Mouse (Mus musculus): ENCODE measurements around the gene Ifi211. TPM values are rescaled to one million over a fixed set of nuclear protein-coding genes. Genes with fewer than 3 reads are reported as not detected.
A peak's percentile ranks its signal among the peaks of the same experiment; 100 is the strongest.
"Not testable (repeated sequence)": the region's sequence is repeated elsewhere in the genome, so short reads cannot be mapped to it uniquely, and the experiment has no call there.

The Ifi211 gene
- polyA plus RNA-seq (2021): 2.7 TPM

GRCm38 (mm10) chr1:173912548-173913255 lies at the start of gene Ifi211:
Gene Ifi211, minus strand, starts transcription at chr1:173913046.
- in situ Hi-C loops (cut with MboI; ENCODE audit: low pct_unique_long_range_greater_than_20kb): loop anchor here (5.0 kb wide), 1 partner anchor 145 kb away; the partner anchor contains the start of gene Ifi204
- ATAC-seq (peak; percentile 97), DNase-seq (ENCODE audit: low read depth, low spot score) (peak; percentile 30)
- H3K27me3 ChIP-seq, CTCF ChIA-PET, POLR2A ChIA-PET: not testable (repeated sequence)

- DNase-seq (ENCODE audit: low read depth, low spot score); CTCF ChIA-PET; in situ Hi-C loops (cut with MboI; ENCODE audit: low pct_unique_long_range_greater_than_20kb); POLR2A ChIA-PET; H3K27me3 ChIP-seq; ATAC-seq: not testable (repeated sequence)
These were observed 48.6 kb upstream of the Ifi211 start for GRCm38 (mm10) chr1:173961491-173961890.

DNA sequence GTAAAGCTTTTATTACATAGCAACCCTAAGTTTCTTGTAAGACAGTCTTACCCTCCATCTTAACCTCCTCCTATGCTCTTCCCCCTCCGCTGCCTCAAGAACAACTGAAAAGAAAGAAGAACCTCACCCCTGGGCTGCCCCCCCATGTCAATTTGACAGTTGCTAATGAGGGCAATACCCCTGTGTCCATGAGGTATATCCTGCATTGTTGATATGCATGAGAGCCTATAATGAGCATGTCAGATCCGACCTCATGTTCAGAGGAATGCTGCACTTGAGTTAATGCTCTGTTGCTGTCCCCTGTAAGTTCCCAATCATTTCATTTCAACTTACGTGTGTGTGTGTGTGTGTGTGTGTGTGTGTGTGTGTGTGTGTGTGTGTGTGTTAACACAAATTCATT lies 47.2 kb upstream of the Ifi211 start:
- in situ Hi-C loops (cut with MboI; ENCODE audit: low pct_unique_long_range_greater_than_20kb): loop anchor here (10.0 kb wide), 1 partner anchor 135 kb away; the partner anchor contains the start of gene Olfr427
- ATAC-seq; CTCF ChIA-PET; DNase-seq (ENCODE audit: low read depth, low spot score); POLR2A ChIA-PET; H3K27me3 ChIP-seq: not testable (repeated sequence)

DNA sequence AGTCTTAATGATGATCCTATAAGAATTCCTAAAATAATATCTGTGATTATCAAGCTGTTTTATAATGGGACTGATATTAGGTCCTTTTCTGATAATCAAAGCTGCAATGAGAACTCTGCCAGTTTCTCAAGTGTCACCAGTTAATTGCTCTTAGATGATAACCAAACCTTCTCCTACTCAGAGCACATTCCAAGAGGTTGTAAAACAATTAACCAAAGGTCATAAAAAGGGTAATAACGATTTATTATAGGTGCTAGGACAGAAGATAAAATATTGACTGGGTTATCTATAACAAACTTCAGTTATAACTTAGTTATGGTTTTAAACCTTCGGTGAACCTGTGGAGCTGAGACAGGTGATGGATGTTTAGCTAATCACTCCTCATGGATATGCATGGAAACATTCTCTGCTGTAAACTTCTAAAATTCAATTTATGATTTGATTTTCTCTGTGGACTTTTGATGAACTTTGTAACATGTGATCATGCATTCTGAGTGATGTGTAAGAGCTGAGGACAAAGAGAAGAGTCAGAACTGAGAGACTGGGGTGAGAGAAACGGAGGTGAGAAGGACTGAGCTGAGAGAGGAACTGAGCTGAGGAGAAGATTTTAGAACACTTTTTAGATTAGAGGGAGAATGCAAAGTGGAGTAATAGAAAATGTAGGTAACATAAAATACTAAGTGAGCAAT lies 43.1 kb upstream of the Ifi211 start:
- POLR2A ChIA-PET; ATAC-seq; DNase-seq (ENCODE audit: low read depth, low spot score); H3K27me3 ChIP-seq; CTCF ChIA-PET: not testable (repeated sequence)
- in situ Hi-C loops (cut with MboI; ENCODE audit: low pct_unique_long_range_greater_than_20kb): loop anchor here (10.0 kb wide), 1 partner anchor 139 kb away; the partner anchor contains the start of gene Olfr427

- H3K27me3 ChIP-seq: peaks cover 3% of the 10 kb centered on the region
- ATAC-seq (no peak), DNase-seq (ENCODE audit: low read depth, low spot score) (no peak)
- ChIA-PET CTCF (no interaction called here), POLR2A (no interaction called here)
- in situ Hi-C loops (cut with MboI; ENCODE audit: low pct_unique_long_range_greater_than_20kb): loop anchor here (10.0 kb wide), 1 partner anchor 140 kb away; the partner anchor contains the start of gene Olfr427
- no peak for TF ChIP-seq CTCF (IDR thresholded peaks at IDR 0.05)
These were observed 42.4 kb upstream of the Ifi211 start for GRCm38 (mm10) chr1:173955071-173955796.

DNA sequence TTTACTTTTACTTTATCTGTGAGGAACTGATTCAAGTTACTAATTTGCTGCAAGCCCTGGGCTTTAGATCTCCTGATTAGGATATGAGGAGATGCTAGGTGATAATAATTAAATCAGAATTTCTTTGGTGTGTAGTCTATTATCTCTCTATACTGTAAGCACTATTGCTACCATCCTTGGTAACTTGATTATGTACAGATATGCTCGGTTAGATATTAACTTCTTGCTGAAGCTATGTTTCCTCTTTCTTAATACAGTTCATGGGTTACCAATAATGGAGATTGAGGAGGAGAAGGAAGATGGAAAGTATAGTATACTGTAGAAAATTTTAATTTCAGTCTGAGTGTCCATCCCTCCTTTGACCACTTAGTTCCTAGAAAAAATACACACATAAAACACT lies 40.7 kb upstream of the Ifi211 start:
- ChIA-PET POLR2A (no interaction called here), CTCF (no interaction called here)
- peaks cover 3% of the 10 kb centered on the region for H3K27me3 ChIP-seq
- no peak for TF ChIP-seq CTCF (IDR thresholded peaks at IDR 0.05)
- in situ Hi-C loops (cut with MboI; ENCODE audit: low pct_unique_long_range_greater_than_20kb): loop anchor here (10.0 kb wide), 1 partner anchor 141 kb away; the partner anchor contains the start of gene Olfr427
- DNase-seq (ENCODE audit: low read depth, low spot score): no peak
- no peak for ATAC-seq

GRCm38 (mm10) chr1:173949044-173949443 lies 36.2 kb upstream of the Ifi211 start:
- ATAC-seq; DNase-seq (ENCODE audit: low read depth, low spot score); CTCF ChIA-PET; POLR2A ChIA-PET; H3K27me3 ChIP-seq: not testable (repeated sequence)
- in situ Hi-C loops (cut with MboI; ENCODE audit: low pct_unique_long_range_greater_than_20kb): loop anchor here (5.0 kb wide), 1 partner anchor 142 kb away; no protein-coding TSS in a partner anchor

DNA sequence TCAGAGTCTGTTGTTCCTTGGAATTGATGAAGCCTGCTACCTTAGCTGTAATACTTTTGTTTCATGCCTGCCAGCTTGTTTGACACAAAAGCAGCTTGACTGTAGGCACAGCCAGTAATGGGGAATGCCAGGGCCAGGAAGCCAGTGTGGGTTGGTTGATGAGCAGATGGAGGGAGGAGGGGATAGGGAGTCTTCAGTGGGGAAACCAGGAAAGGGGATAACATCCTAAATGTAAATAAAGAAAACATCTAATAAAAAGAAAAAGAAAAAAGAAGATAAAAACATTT lies 29.9 kb upstream of the Ifi211 start:
- DNase-seq (ENCODE audit: low read depth, low spot score); CTCF ChIA-PET: not testable (repeated sequence)

DNA sequence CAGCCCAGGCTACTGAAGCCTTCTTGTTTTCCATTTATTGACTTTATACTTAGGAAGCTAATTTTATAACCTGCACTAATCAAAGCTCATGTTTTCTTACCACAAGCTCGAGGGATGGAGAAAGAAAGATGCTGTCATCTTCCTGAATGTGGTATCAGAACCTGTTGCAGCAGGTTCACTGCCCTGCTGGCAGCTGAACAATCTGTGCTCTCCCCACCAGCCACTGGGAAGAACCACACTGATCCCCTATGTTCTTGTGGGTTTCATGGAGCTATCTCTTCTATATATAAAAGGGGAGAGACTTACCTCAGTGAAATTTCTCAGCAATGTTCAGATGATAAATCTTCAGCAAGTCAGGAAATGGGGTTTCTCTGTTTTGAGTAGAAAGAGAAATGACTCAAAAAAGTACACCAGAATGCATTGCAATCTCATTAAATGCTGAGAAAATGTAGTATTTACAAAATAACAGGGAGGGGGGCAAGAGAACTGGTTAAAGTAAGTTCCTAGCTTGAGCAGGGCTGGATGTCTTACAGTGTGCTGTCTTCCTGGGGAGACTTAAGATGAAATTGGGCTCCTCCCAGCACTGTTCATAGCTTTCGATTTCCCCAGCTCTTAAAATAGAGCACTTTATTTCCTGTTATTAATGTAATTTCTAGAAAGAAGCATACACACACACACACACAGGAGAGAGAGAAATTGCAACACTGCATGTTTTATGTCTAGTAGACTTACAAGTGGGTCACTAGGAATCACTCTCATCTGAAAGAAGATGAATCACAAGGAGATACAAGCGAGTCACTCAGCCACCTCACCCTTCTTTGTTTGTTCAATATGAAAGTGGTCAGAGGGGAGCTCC lies 29.3 kb upstream of the Ifi211 start, which contains the start of the genes Mndal and Ifi203:
Mndal (minus strand) TSS at position 568 of the 856 bp plus-strand sequence.
Ifi203 (minus strand) TSS at position 749 of the 856 bp plus-strand sequence.
- peak; percentile 65 for ATAC-seq

More for the DNA sequence above, 29.9 kb upstream of the Ifi211 start:
- ATAC-seq, H3K27me3 ChIP-seq, POLR2A ChIA-PET: not testable (repeated sequence)
- in situ Hi-C loops (cut with MboI; ENCODE audit: low pct_unique_long_range_greater_than_20kb): loop anchor here (5.0 kb wide), 1 partner anchor 65 kb away; no protein-coding TSS in a partner anchor

GRCm38 (mm10) chr1:173941522-173941921 lies 28.7 kb upstream of the Ifi211 start:
- ATAC-seq; POLR2A ChIA-PET; CTCF ChIA-PET; DNase-seq (ENCODE audit: low read depth, low spot score); H3K27me3 ChIP-seq: not testable (repeated sequence)
- in situ Hi-C loops (cut with MboI; ENCODE audit: low pct_unique_long_range_greater_than_20kb): loop anchor here (5.0 kb wide), 1 partner anchor 64 kb away; no protein-coding TSS in a partner anchor

More for the DNA sequence above, 29.3 kb upstream of the Ifi211 start, which contains the start of the genes Mndal and Ifi203:
- POLR2A ChIA-PET; CTCF ChIA-PET; DNase-seq (ENCODE audit: low read depth, low spot score); H3K27me3 ChIP-seq: not testable (repeated sequence)
- in situ Hi-C loops (cut with MboI; ENCODE audit: low pct_unique_long_range_greater_than_20kb): loop anchor here (5.0 kb wide), 1 partner anchor 65 kb away; no protein-coding TSS in a partner anchor

GRCm38 (mm10) chr1:173919279-173919678 lies 6.4 kb upstream of the Ifi211 start:
- DNase-seq (ENCODE audit: low read depth, low spot score); ATAC-seq; POLR2A ChIA-PET; CTCF ChIA-PET; H3K27me3 ChIP-seq; in situ Hi-C loops (cut with MboI; ENCODE audit: low pct_unique_long_range_greater_than_20kb): not testable (repeated sequence)

All from Patski (cell line).